Mouse (Mus musculus): ENCODE results near the gene Them7. TPM values are rescaled to one million over a fixed set of nuclear protein-coding genes. Genes with fewer than 3 reads are reported as not detected.

Gene Them7
- total and polyA plus RNA-seq, 2 experiments, result 21.8 to 45.9 TPM

- Histone ChIP-seq H3K27me3 (ENCODE audit: control insufficient read depth, insufficient read depth, low read length) (no peaks in the 10 kb centered on the region), H3K4me3 (ENCODE audit: insufficient read depth, low read depth, low read length) (peak overlapping the region; percentile 71), H3K4me1 (ENCODE audit: control insufficient read depth, insufficient read depth, low read length) (no peaks in the 10 kb centered on the region), H3K79me2 (ENCODE audit: control insufficient read depth, insufficient read depth, low read length) (no peaks in the 10 kb centered on the region), H3K27ac (replicated peaks; ENCODE audit: insufficient read depth, low read depth, low read length) (peak overlapping the region; percentile 50), H3K36me3 (ENCODE audit: control insufficient read depth, insufficient read depth, low read length) (no peaks in the 10 kb centered on the region), H3K9ac (ENCODE audit: low read depth, low read length) (peak overlapping the region; percentile 71)
- under 1% methylated on average over 31 of the region's 31 CpGs for WGBS
- DNase-seq (ENCODE audit: extremely low read depth, low read depth, low spot score), result no peak
- TF ChIP-seq CTCF (IDR thresholded peaks at IDR 0.05; ENCODE audit: low read depth, low read length) (no peak), POLR2A (IDR thresholded peaks at IDR 0.05; ENCODE audit: extremely low read depth, insufficient read depth, low read length) (no peak)
Observed at GRCm38 (mm10) chr2:105398636-105399084, 174.5 kb downstream of the Them7 start.

DNA sequence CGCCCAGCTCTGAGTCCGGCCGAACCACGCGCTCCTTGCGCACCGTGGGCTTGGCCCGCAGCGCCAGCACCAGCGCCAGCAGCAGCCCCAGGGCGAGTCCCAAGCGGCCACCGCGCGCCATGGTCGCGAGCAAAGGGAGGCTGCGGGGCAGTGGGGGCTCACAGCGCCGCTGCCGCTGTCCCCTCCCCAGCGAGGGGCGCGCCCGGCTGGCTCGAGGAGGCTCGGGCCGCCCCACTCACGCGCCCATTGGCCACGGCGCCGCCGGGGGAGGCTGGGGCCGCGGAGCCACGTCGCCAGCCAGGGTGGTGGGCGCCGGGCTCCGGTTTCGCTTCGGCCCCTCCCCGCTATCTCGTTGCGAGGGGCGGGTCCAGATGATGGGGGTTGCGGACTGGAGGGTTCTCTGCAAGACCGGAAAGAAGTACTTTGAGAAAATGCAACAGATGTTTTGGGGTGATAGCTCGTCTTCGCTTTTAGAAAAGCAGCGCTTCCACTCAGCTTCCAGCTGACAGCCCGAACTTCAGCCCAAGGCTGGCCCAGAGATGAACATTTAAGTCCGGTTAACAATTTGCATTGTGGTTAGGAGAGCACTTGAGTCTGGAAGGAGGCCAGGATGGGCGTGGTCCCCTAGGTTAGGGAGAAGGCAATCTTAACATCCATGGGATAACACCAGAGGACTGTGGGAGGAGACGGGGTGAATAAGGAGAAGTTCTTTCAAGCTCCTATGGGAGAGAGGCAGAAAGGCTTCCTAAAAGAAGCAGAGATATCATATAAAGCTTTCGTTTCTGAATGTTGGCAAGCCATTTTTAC, 175.2 kb downstream of the Them7 start, which contains the start of gene Rcn1:
Gene Rcn1 (minus strand): TSS at position 235 of the 807 bp plus-strand sequence.
- H3K27me3 ChIP-seq (ENCODE audit: control insufficient read depth, insufficient read depth, low read length), result no peaks in the 10 kb centered on the region
- no peaks in the 10 kb centered on the region for H3K4me1 ChIP-seq (ENCODE audit: control insufficient read depth, insufficient read depth, low read length)
- DNase-seq (ENCODE audit: extremely low read depth, low read depth, low spot score), result peak; percentile 45
- H3K36me3 ChIP-seq (ENCODE audit: control insufficient read depth, insufficient read depth, low read length), result no peaks in the 10 kb centered on the region
- peak within 1 kb of the TSS; percentile 50 for H3K27ac ChIP-seq (replicated peaks; ENCODE audit: insufficient read depth, low read depth, low read length)
- WGBS, result under 1% methylated on average over 57 of the region's 57 CpGs
- H3K79me2 ChIP-seq (ENCODE audit: control insufficient read depth, insufficient read depth, low read length), result no peaks in the 10 kb centered on the region
- no peak for TF ChIP-seq POLR2A (IDR thresholded peaks at IDR 0.05; ENCODE audit: extremely low read depth, insufficient read depth, low read length)
- no peak for TF ChIP-seq CTCF (IDR thresholded peaks at IDR 0.05; ENCODE audit: low read depth, low read length)
- H3K4me3 ChIP-seq (ENCODE audit: insufficient read depth, low read depth, low read length), result peak within 1 kb of the TSS; percentile 71
- peak within 1 kb of the TSS; percentile 71 for H3K9ac ChIP-seq (ENCODE audit: low read depth, low read length)

DNA sequence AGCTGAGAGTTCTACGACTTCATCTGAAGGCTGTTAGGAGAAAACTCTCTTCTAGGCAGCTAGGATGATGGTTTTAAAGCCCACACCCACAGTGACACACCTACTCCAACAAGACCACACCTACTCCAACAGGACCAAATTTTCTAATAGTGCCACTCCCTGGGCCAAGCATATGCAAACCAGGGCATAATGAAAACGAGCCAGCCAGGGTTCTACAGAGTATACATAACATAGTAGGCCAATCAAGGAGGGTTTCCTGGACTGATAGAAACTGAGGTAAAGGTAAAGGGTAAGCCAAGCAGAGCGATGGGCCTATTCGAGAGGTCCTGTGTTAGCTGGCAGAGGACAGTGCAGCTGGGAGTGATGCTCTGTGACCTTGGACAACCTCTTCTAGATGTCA, 176.4 kb downstream of the Them7 start:
- WGBS, result 86% methylated on average over 4 of the region's 4 CpGs
- Histone ChIP-seq H3K27me3 (ENCODE audit: control insufficient read depth, insufficient read depth, low read length) (no peaks in the 10 kb centered on the region), H3K27ac (replicated peaks; ENCODE audit: insufficient read depth, low read depth, low read length) (no peak overlapping the region), H3K4me1 (ENCODE audit: control insufficient read depth, insufficient read depth, low read length) (no peaks in the 10 kb centered on the region), H3K36me3 (ENCODE audit: control insufficient read depth, insufficient read depth, low read length) (no peaks in the 10 kb centered on the region), H3K4me3 (ENCODE audit: insufficient read depth, low read depth, low read length) (no peak overlapping the region), H3K9ac (ENCODE audit: low read depth, low read length) (no peak overlapping the region), H3K79me2 (ENCODE audit: control insufficient read depth, insufficient read depth, low read length) (no peaks in the 10 kb centered on the region)
- DNase-seq (ENCODE audit: extremely low read depth, low read depth, low spot score), result no peak
- TF ChIP-seq POLR2A (IDR thresholded peaks at IDR 0.05; ENCODE audit: extremely low read depth, insufficient read depth, low read length) (no peak), CTCF (IDR thresholded peaks at IDR 0.05; ENCODE audit: low read depth, low read length) (no peak)

DNA sequence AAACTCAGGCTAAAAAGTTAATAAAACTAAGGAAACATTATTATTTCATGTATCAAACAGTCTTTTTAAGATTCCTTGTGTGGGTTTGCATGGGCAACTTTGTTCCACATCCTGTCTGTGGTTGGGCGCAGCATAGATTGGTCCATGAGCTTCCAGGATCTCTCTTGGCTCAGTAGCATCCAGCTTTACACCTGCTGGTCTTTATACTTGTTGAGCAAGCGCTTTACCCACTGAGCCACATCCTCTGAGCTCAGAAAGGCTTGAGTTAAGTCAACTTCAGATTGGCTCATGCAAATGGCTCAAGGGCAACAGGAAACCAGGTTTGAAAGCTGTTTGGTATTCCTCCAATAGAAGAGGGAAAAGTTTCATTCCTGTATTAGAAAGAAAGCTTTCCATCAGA, 178.1 kb downstream of the Them7 start:
- no peaks in the 10 kb centered on the region for H3K36me3 ChIP-seq (ENCODE audit: control insufficient read depth, insufficient read depth, low read length)
- DNase-seq (ENCODE audit: extremely low read depth, low read depth, low spot score), result no peak
- H3K9ac ChIP-seq (ENCODE audit: low read depth, low read length), result no peak overlapping the region
- TF ChIP-seq CTCF (IDR thresholded peaks at IDR 0.05; ENCODE audit: low read depth, low read length), result no peak
- TF ChIP-seq POLR2A (IDR thresholded peaks at IDR 0.05; ENCODE audit: extremely low read depth, insufficient read depth, low read length), result no peak
- no peaks in the 10 kb centered on the region for H3K27me3 ChIP-seq (ENCODE audit: control insufficient read depth, insufficient read depth, low read length)
- no peak overlapping the region for H3K27ac ChIP-seq (replicated peaks; ENCODE audit: insufficient read depth, low read depth, low read length)
- no peaks in the 10 kb centered on the region for H3K79me2 ChIP-seq (ENCODE audit: control insufficient read depth, insufficient read depth, low read length)
- WGBS, result 88% methylated on average over 2 of the region's 2 CpGs
- H3K4me3 ChIP-seq (ENCODE audit: insufficient read depth, low read depth, low read length), result no peak overlapping the region
- H3K4me1 ChIP-seq (ENCODE audit: control insufficient read depth, insufficient read depth, low read length), result no peaks in the 10 kb centered on the region

DNA sequence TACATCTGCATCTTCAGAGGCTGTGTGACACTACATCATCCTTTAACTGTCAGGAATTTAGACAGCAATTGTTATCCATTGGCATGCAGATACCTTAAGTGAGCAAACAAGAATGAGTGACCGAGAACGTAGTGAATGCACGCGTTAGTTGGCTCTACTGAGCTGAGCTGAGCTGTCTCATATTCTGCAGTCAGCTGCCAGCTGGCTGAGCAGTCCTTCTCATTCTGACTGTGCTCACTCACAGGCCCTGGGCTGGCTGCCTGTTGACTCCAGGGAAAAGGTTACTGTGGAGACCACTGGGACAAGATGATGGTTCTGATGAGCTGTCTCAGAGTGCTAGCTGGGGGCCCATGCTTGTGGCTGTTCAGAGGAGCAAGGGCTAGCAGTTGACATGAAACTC, 184.4 kb downstream of the Them7 start:
- 55% methylated on average over 4 of the region's 4 CpGs for WGBS
- Histone ChIP-seq H3K4me3 (ENCODE audit: insufficient read depth, low read depth, low read length) (no peak overlapping the region), H3K9ac (ENCODE audit: low read depth, low read length) (no peak overlapping the region), H3K4me1 (ENCODE audit: control insufficient read depth, insufficient read depth, low read length) (no peaks in the 10 kb centered on the region), H3K27ac (replicated peaks; ENCODE audit: insufficient read depth, low read depth, low read length) (no peak overlapping the region), H3K36me3 (ENCODE audit: control insufficient read depth, insufficient read depth, low read length) (no peaks in the 10 kb centered on the region), H3K79me2 (ENCODE audit: control insufficient read depth, insufficient read depth, low read length) (no peaks in the 10 kb centered on the region), H3K27me3 (ENCODE audit: control insufficient read depth, insufficient read depth, low read length) (no peaks in the 10 kb centered on the region)
- no peak for DNase-seq (ENCODE audit: extremely low read depth, low read depth, low spot score)
- TF ChIP-seq POLR2A (IDR thresholded peaks at IDR 0.05; ENCODE audit: extremely low read depth, insufficient read depth, low read length) (no peak), CTCF (IDR thresholded peaks at IDR 0.05; ENCODE audit: low read depth, low read length) (no peak)

- Histone ChIP-seq H3K36me3 (ENCODE audit: control insufficient read depth, insufficient read depth, low read length) (no peaks in the 10 kb centered on the region), H3K27me3 (ENCODE audit: control insufficient read depth, insufficient read depth, low read length) (no peaks in the 10 kb centered on the region), H3K4me3 (ENCODE audit: insufficient read depth, low read depth, low read length) (no peak overlapping the region), H3K9ac (ENCODE audit: low read depth, low read length) (no peak overlapping the region), H3K4me1 (ENCODE audit: control insufficient read depth, insufficient read depth, low read length) (no peaks in the 10 kb centered on the region), H3K79me2 (ENCODE audit: control insufficient read depth, insufficient read depth, low read length) (no peaks in the 10 kb centered on the region), H3K27ac (replicated peaks; ENCODE audit: insufficient read depth, low read depth, low read length) (no peak overlapping the region)
- 95% methylated on average over 1 of the region's 1 CpGs for WGBS
- no peak for TF ChIP-seq POLR2A (IDR thresholded peaks at IDR 0.05; ENCODE audit: extremely low read depth, insufficient read depth, low read length)
- TF ChIP-seq CTCF (IDR thresholded peaks at IDR 0.05; ENCODE audit: low read depth, low read length), result no peak
- DNase-seq (ENCODE audit: extremely low read depth, low read depth, low spot score), result no peak
Observed at GRCm38 (mm10) chr2:105409253-105409652, 185.1 kb downstream of the Them7 start.

Data from liver, adult 2 months (tissue).